Mouse (Mus musculus) heart, embryonic 16.5 days (tissue): ENCODE measurements around the gene Zfp90. TPM values are rescaled to one million over a fixed set of nuclear protein-coding genes. Genes with fewer than 3 reads are reported as not detected.
A peak's percentile ranks its signal among the peaks of the same experiment; 100 is the strongest.

Experiments
- ATAC-seq: fragments of 200-750 bp; cut with Nextera tagmentation; replicated peaks from 2 replicates; pipeline ENCODE4 v1.8.0; 2017; ENCODE audit warnings: moderate number of reproducible peaks; ENCODE audit not compliant: insufficient read depth, low FRiP score; ENCODE audit errors: extremely low read depth
- H3K27ac ChIP-seq: fragments of 300-500 bp; sonication (generic); 2 replicates; pipeline ENCODE4 v1.5.1; 2014; ENCODE audit warnings: mild to moderate bottlenecking, low read length, control low read depth, moderate library complexity
- H3K27me3 ChIP-seq: fragments of 300-500 bp; sonication (generic); 2 replicates; pipeline ENCODE4 v1.6.1; 2014; ENCODE audit warnings: low read length, mixed read lengths; ENCODE audit not compliant: control insufficient read depth, insufficient read depth
- H3K36me3 ChIP-seq: fragments of 300-500 bp; sonication (generic); 2 replicates; pipeline ENCODE4 v1.6.1; 2014; ENCODE audit not compliant: control insufficient read depth, insufficient read depth
- H3K4me1 ChIP-seq: fragments of 300-500 bp; sonication (generic); 2 replicates; pipeline ENCODE4 v1.6.1; 2014; ENCODE audit warnings: low read length, mixed read lengths; ENCODE audit not compliant: control insufficient read depth, insufficient read depth
- H3K4me2 ChIP-seq: fragments of 300-500 bp; sonication (generic); 2 replicates; pipeline ENCODE4 v1.6.1; 2014; ENCODE audit warnings: low read depth, mild to moderate bottlenecking, control low read depth, low read length
- H3K4me3 ChIP-seq: fragments of 300-500 bp; sonication (generic); 2 replicates; pipeline ENCODE4 v1.5.1; 2014; ENCODE audit warnings: mild to moderate bottlenecking, control low read depth, low read length
- H3K9ac ChIP-seq: fragments of 300-500 bp; sonication (generic); 2 replicates; pipeline ENCODE4 v1.6.1; 2014; ENCODE audit warnings: low read length, control low read depth
- H3K9me3 ChIP-seq: fragments of 300-500 bp; sonication (generic); replicated peaks from 2 replicates; pipeline ENCODE4 v1.6.1; 2016; ENCODE audit warnings: low read length; ENCODE audit not compliant: control insufficient read depth
- whole genome bisulfite sequencing: fragments of 180-500 bp; shearing (Covaris S2); extraction: QIAGEN DNeasy Blood & Tissue Kit; methylation state at CpG from one replicate; pipeline ENCODE4 v1.1.7; 2014; 5-methylcytosine and 5-hydroxymethylcytosine counted together
- polyA plus RNA-seq: library from polyadenylated mRNA; unstranded; fragments of >200 nt; fragmentation: Nextera tagmentation; extraction: Ambion mirVana; gene quantifications from 2 replicates; pipeline ENCODE4 v1.2.1, GENCODE M21; 2015

The Zfp90 gene
- polyA plus RNA-seq, 1 experiment from 2014 or later = 13.3 TPM

- Histone ChIP-seq H3K4me3 (no peak overlapping the region), H3K4me1 (no peaks in the 10 kb centered on the region), H3K9me3 (no peaks in the 10 kb centered on the region), H3K27ac (no peak overlapping the region), H3K9ac (no peak overlapping the region), H3K27me3 (no peaks in the 10 kb centered on the region), H3K36me3 (no peaks in the 10 kb centered on the region), H3K4me2 (no peak overlapping the region)
- no peak for ATAC-seq
- 73% methylated on average over 12 of the region's 12 CpGs for WGBS
These were observed 37.8 kb downstream of the Zfp90 start for GRCm38 (mm10) chr8:106452701-106453481.

DNA sequence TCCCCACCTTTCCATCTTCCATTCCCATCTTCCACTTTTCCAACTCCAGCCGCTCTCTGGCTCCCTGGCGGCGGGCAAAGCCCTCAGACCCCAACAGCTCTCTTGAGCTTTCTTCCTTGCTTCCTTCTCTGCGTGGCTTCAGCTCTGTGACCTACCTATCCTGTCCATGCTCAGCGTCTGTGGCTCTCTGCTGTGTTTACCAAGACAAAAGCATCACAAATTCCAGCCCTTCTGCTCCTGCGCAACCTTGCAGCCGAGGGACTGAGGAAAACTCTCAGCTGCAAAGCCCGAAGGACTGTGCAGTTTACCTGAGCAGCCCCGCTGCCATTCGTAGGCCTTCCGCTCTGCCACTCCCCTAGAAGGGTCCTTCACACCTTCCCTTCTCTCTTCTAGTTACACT is 38.9 kb downstream of the Zfp90 start:
- no peaks in the 10 kb centered on the region for H3K27me3 ChIP-seq
- no peaks in the 10 kb centered on the region for H3K36me3 ChIP-seq
- ATAC-seq = no peak
- no peak overlapping the region for H3K4me2 ChIP-seq
- H3K4me1 ChIP-seq = no peaks in the 10 kb centered on the region
- H3K4me3 ChIP-seq = no peak overlapping the region
- no peak overlapping the region for H3K27ac ChIP-seq
- no peak overlapping the region for H3K9ac ChIP-seq
- H3K9me3 ChIP-seq = no peaks in the 10 kb centered on the region
- WGBS = 67% methylated on average over 11 of the region's 11 CpGs

DNA sequence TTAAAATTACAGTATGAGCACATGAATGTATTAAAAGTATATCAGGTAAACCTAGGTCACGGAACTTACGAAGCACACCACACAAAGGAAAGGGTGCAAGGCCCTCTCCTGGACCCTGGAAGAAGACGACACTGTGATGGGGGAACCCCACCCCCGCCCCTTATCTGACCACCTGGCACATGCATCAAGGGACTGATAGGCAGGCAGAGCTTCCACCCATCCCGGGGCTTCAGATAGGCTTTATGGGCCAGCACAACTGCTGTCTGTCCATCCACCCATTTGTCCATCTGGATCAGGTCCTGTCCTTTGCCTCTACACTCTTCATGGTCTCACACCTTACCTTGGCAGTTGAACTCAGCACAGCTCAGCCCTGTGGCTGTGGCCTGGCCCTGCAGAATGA is 47.0 kb downstream of the Zfp90 start:
- H3K27ac ChIP-seq = no peak overlapping the region
- no peaks in the 10 kb centered on the region for H3K36me3 ChIP-seq
- peaks cover 12% of the 10 kb centered on the region for H3K4me1 ChIP-seq
- no peaks in the 10 kb centered on the region for H3K27me3 ChIP-seq
- no peak overlapping the region for H3K4me3 ChIP-seq
- WGBS = 54% methylated on average over 5 of the region's 5 CpGs
- no peak for ATAC-seq
- H3K9ac ChIP-seq = no peak overlapping the region
- no peaks in the 10 kb centered on the region for H3K9me3 ChIP-seq
- H3K4me2 ChIP-seq = no peak overlapping the region

GRCm38 (mm10) chr8:106463795-106464194 is 48.7 kb downstream of the Zfp90 start:
- Histone ChIP-seq H3K4me1 (peaks cover 12% of the 10 kb centered on the region), H3K9ac (no peak overlapping the region), H3K27me3 (no peaks in the 10 kb centered on the region), H3K27ac (no peak overlapping the region), H3K9me3 (no peaks in the 10 kb centered on the region), H3K36me3 (no peaks in the 10 kb centered on the region), H3K4me3 (no peak overlapping the region), H3K4me2 (no peak overlapping the region)
- ATAC-seq = peak; percentile 52
- 39% methylated on average over 6 of the region's 6 CpGs for WGBS

- no peak overlapping the region for H3K4me3 ChIP-seq
These were observed 54.4 kb downstream of the Zfp90 start for GRCm38 (mm10) chr8:106469485-106469884.

GRCm38 (mm10) chr8:106474001-106474400 is 58.9 kb downstream of the Zfp90 start:
- Histone ChIP-seq H3K36me3 (no peaks in the 10 kb centered on the region), H3K9ac (no peak overlapping the region), H3K4me1 (no peaks in the 10 kb centered on the region), H3K27ac (no peak overlapping the region), H3K4me2 (no peak overlapping the region), H3K9me3 (0 out of 2 replicates have a peak, but pooled peaks cover 4% of the 10 kb centered on the region), H3K4me3 (no peak overlapping the region), H3K27me3 (no peaks in the 10 kb centered on the region)
- WGBS = 90% methylated on average over 5 of the region's 5 CpGs
- no peak for ATAC-seq

More at GRCm38 (mm10) chr8:106469485-106469884, 54.4 kb downstream of the Zfp90 start:
- Histone ChIP-seq H3K9ac (no peak overlapping the region), H3K27ac (no peak overlapping the region), H3K4me2 (no peak overlapping the region), H3K36me3 (no peaks in the 10 kb centered on the region), H3K27me3 (no peaks in the 10 kb centered on the region), H3K4me1 (no peaks in the 10 kb centered on the region), H3K9me3 (no peaks in the 10 kb centered on the region)
- WGBS = 61% methylated on average over 7 of the region's 7 CpGs
- no peak for ATAC-seq

Other genes starting within 250 kb of the Zfp90 start
- 21.1 and 28.5 TPM in 2 replicates for gene Slc7a6, start 246.5 kb upstream of the Zfp90 start, polyA plus RNA-seq
- gene Slc7a6os, start 204.4 kb upstream of the Zfp90 start, polyA plus RNA-seq = 20.1 and 21.1 TPM in 2 replicates
- 34.1 and 34.4 TPM in 2 replicates for gene Prmt7, start 204.4 kb upstream of the Zfp90 start, polyA plus RNA-seq
- gene Smpd3, start 77.3 kb upstream of the Zfp90 start, polyA plus RNA-seq = 2.7 and 2.9 TPM in 2 replicates
- gene 6030452D12Rik, start 85.2 kb downstream of the Zfp90 start, polyA plus RNA-seq = not detected in 2 replicates
- 15.0 and 17.3 TPM in 2 replicates for gene Cdh3, start 95.6 kb downstream of the Zfp90 start, polyA plus RNA-seq
- 6.8 and 24.5 TPM in 2 replicates for gene Gm10073, start 158.1 kb downstream of the Zfp90 start, polyA plus RNA-seq
- 11.9 and 18.5 TPM in 2 replicates for gene Cdh1, start 188.0 kb downstream of the Zfp90 start, polyA plus RNA-seq